In the genomic region with DNA sequence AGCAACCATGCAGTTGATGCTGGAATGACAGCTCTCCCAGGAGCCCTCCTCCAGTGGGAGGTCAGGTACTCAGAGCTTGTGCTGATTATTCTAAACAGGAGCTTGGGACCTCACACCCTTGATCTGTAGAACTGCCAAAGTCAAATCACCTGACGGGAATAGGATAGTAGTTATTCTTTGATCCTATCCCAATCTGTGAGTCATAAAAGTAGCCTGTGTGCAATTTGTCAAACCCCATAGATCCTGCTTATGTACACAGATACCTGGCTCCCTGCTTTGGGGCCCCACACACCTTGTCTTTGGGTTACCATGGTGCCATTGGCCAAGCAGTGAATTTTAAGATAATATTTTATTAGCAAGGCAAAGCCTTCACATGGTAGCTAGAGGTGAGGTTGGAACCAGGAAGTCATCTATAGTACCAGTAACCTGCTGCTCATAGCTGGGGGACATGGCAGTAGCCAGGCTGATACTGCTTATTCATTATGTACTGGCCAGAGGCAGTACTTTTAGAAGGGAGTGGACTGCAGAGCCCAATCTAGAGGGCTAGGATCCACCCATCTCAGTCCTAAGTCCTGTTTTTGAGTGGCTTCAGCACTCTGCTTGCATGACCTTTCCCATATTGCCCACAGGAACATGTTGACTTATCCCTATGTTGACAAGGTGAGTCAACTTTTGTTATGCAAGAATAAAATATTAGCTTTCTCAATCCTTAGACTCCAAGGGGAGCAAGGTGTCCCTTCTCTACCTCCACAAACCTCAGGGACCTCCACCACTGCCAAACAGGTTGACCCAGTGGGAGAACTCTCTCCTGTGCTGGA, we compare ENCODE assay signal across 20 mouse cellular contexts.
A peak's percentile ranks its signal among the peaks of the same experiment; 100 is the strongest.
DNase-seq lines count a peak whose midpoint lies in the region; ATAC-seq and TF ChIP-seq lines count a peak whose summit lies in the region.
"Had no signal": no experiment of that assay in that cellular context is flagged by ENCODE, and none has a peak within 500 bp of the region (broad histone marks: within the 10 kb centered on the region; RNA-seq: fewer than 3 reads in every experiment).

No protein-coding gene starts in this region.

- intact Hi-C loops in heart, adult 2 months (cut with DNase I): no loop called here

- H3K27me3 ChIP-seq in heart, adult 2 months (ENCODE audit: control insufficient read depth, insufficient read depth, low read length): no peaks in the 10 kb centered on the region
- H3K27me3 ChIP-seq in megakaryocyte, embryonic 14.5 days (replicated peaks): no peaks in the 10 kb centered on the region
- H3K27me3 ChIP-seq in liver, embryonic 16.5 days (ENCODE audit: control insufficient read depth, insufficient read depth, low read depth, low read length): no peaks in the 10 kb centered on the region
- no peaks in the 10 kb centered on the region for H3K27me3 ChIP-seq in forebrain, embryonic 10.5 days (ENCODE audit: poor library complexity, severe bottlenecking)
- H3K27me3 ChIP-seq: midbrain, embryonic 13.5 days; neural tube, embryonic 15.5 days had no signal

- WGBS in heart, adult 2 months: 89% methylated on average over 1 of the region's 1 CpGs
- WGBS in liver, embryonic 16.5 days (ENCODE audit: insufficient replicate concordance): 60% methylated on average over 1 of the region's 1 CpGs
- 83% methylated on average over 1 of the region's 1 CpGs for WGBS in forebrain, embryonic 10.5 days

- H3K4me2 ChIP-seq in liver, embryonic 16.5 days (ENCODE audit: low read depth, low read length): no peak overlapping the region
- H3K4me2 ChIP-seq: kidney, embryonic 15.5 days; lung, embryonic 14.5 days; midbrain, embryonic 13.5 days; neural tube, embryonic 15.5 days had no signal

- no peak for TF ChIP-seq CTCF in heart, adult 2 months (IDR thresholded peaks at IDR 0.05)

- no peaks in the 10 kb centered on the region for H3K79me2 ChIP-seq in heart, adult 2 months (replicated peaks; ENCODE audit: control insufficient read depth, insufficient read depth, low read length)

- H3K27ac ChIP-seq in heart, adult 2 months: no peak overlapping the region
- peak overlapping the region; percentile 79 for H3K27ac ChIP-seq in liver, embryonic 16.5 days (ENCODE audit: low read length)
- no peak overlapping the region for H3K27ac ChIP-seq in forebrain, embryonic 10.5 days
- H3K27ac ChIP-seq: hindbrain, postnatal 0 days; kidney, embryonic 15.5 days; midbrain, embryonic 13.5 days; neural tube, embryonic 15.5 days had no signal

- TF ChIP-seq POLR2A in heart, adult 2 months (IDR thresholded peaks at IDR 0.05; ENCODE audit: insufficient read depth, low read depth, low read length): no peak

- no peak for ATAC-seq in megakaryocyte, adult 5-6 weeks (ENCODE audit: poor library complexity, severe bottlenecking)
- ATAC-seq in liver, embryonic 16.5 days (ENCODE audit: low read depth): peak; percentile 95
- ATAC-seq: forebrain, embryonic 14.5 days; hindbrain, postnatal 0 days; midbrain, embryonic 13.5 days had no signal

- H3K4me1 ChIP-seq in heart, adult 2 months (ENCODE audit: control insufficient read depth, insufficient read depth, low read length): no peaks in the 10 kb centered on the region
- peaks cover 72% of the 10 kb centered on the region for H3K4me1 ChIP-seq in megakaryocyte, embryonic 14.5 days
- peaks cover 2% of the 10 kb centered on the region; the same call in 1 of the 2 replicates for H3K4me1 ChIP-seq in liver, embryonic 16.5 days (ENCODE audit: control insufficient read depth, low read depth, low read length)
- 0 out of 2 replicates have a peak, but pooled peaks cover 3% of the 10 kb centered on the region for H3K4me1 ChIP-seq in forebrain, embryonic 10.5 days

- H3K9me3 ChIP-seq in megakaryocyte, embryonic 14.5 days: peaks cover 5% of the 10 kb centered on the region
- no peaks in the 10 kb centered on the region for H3K9me3 ChIP-seq in liver, embryonic 16.5 days (replicated peaks; ENCODE audit: control insufficient read depth, low read length)
- no peaks in the 10 kb centered on the region for H3K9me3 ChIP-seq in forebrain, embryonic 10.5 days
- H3K9me3 ChIP-seq: kidney, embryonic 15.5 days; midbrain, embryonic 13.5 days; neural tube, embryonic 15.5 days had no signal

- DNase-seq in heart, adult 11 months: peak; percentile 64
- DNase-seq in heart, adult 2 months: no peak
- no peak for DNase-seq in forebrain, embryonic 10.5 days (ENCODE audit: extremely low spot score, low spot score)
- no peak for DNase-seq in layer of hippocampus, postnatal 14 days (ENCODE audit: low spot score in 2 of 2)
- DNase-seq in retina, embryonic 14.5 days (ENCODE audit: low spot score): no peak
- DNase-seq: cerebellum, postnatal 14 days; gastrocnemius, postnatal 25 days; heart, postnatal 4 days; layer of hippocampus, postnatal 36 days; lung, embryonic 14.5 days; retina, postnatal 1 day had no signal

- H3K4me3 ChIP-seq in heart, adult 2 months: no peak overlapping the region
- H3K4me3 ChIP-seq in megakaryocyte, embryonic 14.5 days (replicated peaks): peak overlapping the region; percentile 69
- H3K4me3 ChIP-seq in liver, embryonic 16.5 days (ENCODE audit: low read depth, low read length): no peak overlapping the region
- H3K4me3 ChIP-seq in forebrain, embryonic 10.5 days: no peak overlapping the region
- H3K4me3 ChIP-seq: kidney, embryonic 15.5 days; midbrain, embryonic 13.5 days; myocyte; neural tube, embryonic 15.5 days had no signal

- H3K9ac ChIP-seq in heart, adult 2 months (ENCODE audit: low read depth, low read length): no peak overlapping the region
- H3K9ac ChIP-seq in liver, embryonic 16.5 days (ENCODE audit: low read depth, low read length): no peak overlapping the region
- H3K9ac ChIP-seq: kidney, embryonic 15.5 days; lung, embryonic 14.5 days; midbrain, embryonic 13.5 days; neural tube, embryonic 15.5 days had no signal

- no peak for TF ChIP-seq EP300 in heart, adult 2 months (IDR thresholded peaks at IDR 0.05; ENCODE audit: insufficient read depth, low read depth, low read length)

- no peaks in the 10 kb centered on the region for H3K36me3 ChIP-seq in heart, adult 2 months (ENCODE audit: control insufficient read depth, insufficient read depth, low read length)
- peaks cover 8% of the 10 kb centered on the region for H3K36me3 ChIP-seq in megakaryocyte, embryonic 14.5 days (replicated peaks; ENCODE audit: low read length)
- no peaks in the 10 kb centered on the region for H3K36me3 ChIP-seq in liver, embryonic 16.5 days (ENCODE audit: control insufficient read depth, insufficient read depth)
- H3K36me3 ChIP-seq in forebrain, embryonic 10.5 days (replicated peaks): no peaks in the 10 kb centered on the region
- H3K36me3 ChIP-seq: kidney, embryonic 15.5 days; midbrain, embryonic 13.5 days; neural tube, embryonic 15.5 days had no signal
